ENCODE assay signal across 31 mouse cellular contexts in the genomic region with DNA sequence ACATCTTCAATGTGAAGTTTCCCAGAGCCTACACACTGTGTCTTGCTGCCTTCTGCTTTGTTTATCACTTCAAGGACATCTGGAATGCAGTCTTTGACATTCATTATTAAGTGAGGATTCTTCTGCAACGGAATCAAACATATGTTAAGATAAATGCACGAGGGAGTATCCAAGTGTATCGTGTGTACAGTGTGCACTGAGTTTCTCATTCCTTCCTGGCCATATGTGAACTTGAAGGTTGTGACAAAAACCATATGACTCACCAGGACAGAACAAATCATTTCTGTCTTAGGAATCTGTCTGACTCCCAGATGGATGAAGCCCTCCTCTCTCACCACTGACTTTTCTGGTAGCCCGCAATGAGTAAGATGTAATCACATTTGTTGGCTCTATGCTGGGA. TPM values are rescaled to one million over a fixed set of nuclear protein-coding genes. Genes with fewer than 3 reads are reported as not detected.
DNase-seq lines count a peak whose midpoint lies in the region; ATAC-seq lines count a peak whose summit lies in the region.
"Had no signal": no experiment of that assay in that cellular context is flagged by ENCODE, and none has a peak within 500 bp of the region (broad histone marks: within the 10 kb centered on the region; RNA-seq: fewer than 3 reads in every experiment).

No protein-coding gene starts in this region.

- no peaks in the 10 kb centered on the region for H3K4me1 ChIP-seq in embryonic facial prominence, embryonic 14.5 days (ENCODE audit: control insufficient read depth, insufficient read depth, low read length)
- H3K4me1 ChIP-seq in embryonic facial prominence, embryonic 10.5 days: no peaks in the 10 kb centered on the region
- H3K4me1 ChIP-seq in intestine, embryonic 15.5 days (replicated peaks): no peaks in the 10 kb centered on the region
- H3K4me1 ChIP-seq: embryonic facial prominence, embryonic 12.5 days; forebrain, embryonic 10.5 days; forebrain, embryonic 13.5 days; heart, embryonic 10.5 days; heart, embryonic 13.5 days had no signal

- H3K36me3 ChIP-seq in embryonic facial prominence, embryonic 14.5 days (ENCODE audit: control insufficient read depth, insufficient read depth, low read length): no peaks in the 10 kb centered on the region
- no peaks in the 10 kb centered on the region for H3K36me3 ChIP-seq in embryonic facial prominence, embryonic 10.5 days (replicated peaks)
- H3K36me3 ChIP-seq in intestine, embryonic 15.5 days: no peaks in the 10 kb centered on the region
- H3K36me3 ChIP-seq: embryonic facial prominence, embryonic 12.5 days; forebrain, embryonic 10.5 days; G1E; heart, embryonic 10.5 days had no signal

- no peak overlapping the region for H3K9ac ChIP-seq in embryonic facial prominence, embryonic 14.5 days (ENCODE audit: low read depth, low read length)
- H3K9ac ChIP-seq in intestine, embryonic 15.5 days: no peak overlapping the region
- H3K9ac ChIP-seq: embryonic facial prominence, embryonic 12.5 days; forebrain, embryonic 13.5 days; heart, embryonic 13.5 days; hindbrain, embryonic 14.5 days had no signal

- 62% methylated on average over 4 of the region's 4 CpGs for WGBS in embryonic facial prominence, embryonic 14.5 days
- WGBS in embryonic facial prominence, embryonic 10.5 days: 88% methylated on average over 4 of the region's 4 CpGs
- 41% methylated on average over 4 of the region's 4 CpGs for WGBS in intestine, embryonic 15.5 days

- H3K27me3 ChIP-seq in embryonic facial prominence, embryonic 14.5 days (replicated peaks; ENCODE audit: control insufficient read depth, insufficient read depth, low read length): no peaks in the 10 kb centered on the region
- H3K27me3 ChIP-seq in embryonic facial prominence, embryonic 10.5 days (replicated peaks; ENCODE audit: low read depth, poor library complexity, severe bottlenecking): no peaks in the 10 kb centered on the region
- no peaks in the 10 kb centered on the region for H3K27me3 ChIP-seq in intestine, embryonic 15.5 days (replicated peaks)
- H3K27me3 ChIP-seq: CH12.LX; embryonic facial prominence, embryonic 12.5 days; forebrain, embryonic 13.5 days; heart, embryonic 13.5 days had no signal

- H3K4me2 ChIP-seq in embryonic facial prominence, embryonic 14.5 days (ENCODE audit: low read depth, low read length): no peak overlapping the region; the same call in 1 of the 2 replicates
- H3K4me2 ChIP-seq in intestine, embryonic 15.5 days (replicated peaks): no peak overlapping the region
- H3K4me2 ChIP-seq: embryonic facial prominence, embryonic 12.5 days; forebrain, embryonic 13.5 days; heart, embryonic 13.5 days; hindbrain, embryonic 14.5 days had no signal

- ATAC-seq in embryonic facial prominence, embryonic 14.5 days (ENCODE audit: low read depth): no peak
- peak; percentile 39; the same call in 1 of the 2 replicates for ATAC-seq in intestine, embryonic 15.5 days
- ATAC-seq in erythroid progenitor cell, adult 5-6 weeks (replicated peaks; ENCODE audit: low FRiP score, poor library complexity, severe bottlenecking): no peak
- ATAC-seq: forebrain, embryonic 13.5 days; forebrain, embryonic 16.5 days; hindbrain, postnatal 0 days; inflammation-experienced regulatory T-cells, adult 6 months had no signal

- H3K27ac ChIP-seq in embryonic facial prominence, embryonic 14.5 days (replicated peaks; ENCODE audit: low read depth, low read length): no peak overlapping the region
- H3K27ac ChIP-seq in embryonic facial prominence, embryonic 10.5 days (replicated peaks): no peak overlapping the region
- H3K27ac ChIP-seq in intestine, embryonic 15.5 days: no peak overlapping the region
- H3K27ac ChIP-seq: embryonic facial prominence, embryonic 12.5 days; forebrain, embryonic 10.5 days; forebrain, embryonic 13.5 days; heart, embryonic 10.5 days; heart, embryonic 13.5 days; hindbrain, embryonic 14.5 days; hindbrain, postnatal 0 days had no signal

- peak; percentile 42 for DNase-seq in embryonic facial prominence, embryonic 14.5 days (ENCODE audit: low spot score)
- no peak for DNase-seq in embryonic facial prominence, embryonic 10.5 days (ENCODE audit: low spot score)
- DNase-seq in layer of hippocampus, adult 18-20 months (ENCODE audit: low spot score in 2 of 2): peak; percentile 17 to 57
- DNase-seq in layer of hippocampus, postnatal 10 days (ENCODE audit: low spot score in 2 of 2): no peak
- DNase-seq in 3T3-L1 (ENCODE audit: low read depth, low spot score): peak; percentile 28
- DNase-seq in gastrocnemius, postnatal 14 days: no peak
- DNase-seq: adrenal gland, postnatal 14 days; B cell, adult 2 months; cerebellum, adult 11-12 months; cerebellum, adult 8-10 months; cerebellum, postnatal 10 days; cerebellum, postnatal 36 days; embryo, embryonic 11 days; gastrocnemius, postnatal 10 days; heart, adult 18-20 months; heart, postnatal 14 days; heart, postnatal 4 days had no signal

- no peak overlapping the region for H3K4me3 ChIP-seq in embryonic facial prominence, embryonic 14.5 days (ENCODE audit: low read depth, low read length)
- H3K4me3 ChIP-seq in embryonic facial prominence, embryonic 10.5 days: no peak overlapping the region
- no peak overlapping the region for H3K4me3 ChIP-seq in intestine, embryonic 15.5 days (replicated peaks)
- H3K4me3 ChIP-seq: embryonic facial prominence, embryonic 12.5 days; erythroblast, embryonic 14.5 days; forebrain, embryonic 10.5 days; forebrain, embryonic 13.5 days; heart, embryonic 10.5 days; heart, embryonic 13.5 days had no signal

- H3K9me3 ChIP-seq in embryonic facial prominence, embryonic 14.5 days (ENCODE audit: control insufficient read depth, low read length): peaks cover 15% of the 10 kb centered on the region; the same call in 1 of the 2 replicates
- peaks cover 4% of the 10 kb centered on the region; the same call in 1 of the 2 replicates for H3K9me3 ChIP-seq in embryonic facial prominence, embryonic 10.5 days
- H3K9me3 ChIP-seq in intestine, embryonic 15.5 days: no peaks in the 10 kb centered on the region
- H3K9me3 ChIP-seq: embryonic facial prominence, embryonic 12.5 days; G1E; heart, embryonic 10.5 days had no signal

- intact Hi-C loops in gastrocnemius, postnatal 14 days (cut with DNase I; ENCODE audit: low total_unique reads): no loop called here

RNA-seq across cellular contexts. Expression of a gene that starts 59.0 kb away (rescaled TPM):
- polyA plus RNA-seq in embryonic facial prominence, embryonic 14.5 days (2014; fragmentation: Nextera tagmentation; extraction: Ambion mirVana): 1.5 and 1.9 TPM in 2 replicates
- polyA plus RNA-seq in embryonic facial prominence, embryonic 10.5 days (2016; fragmentation: Nextera tagmentation; extraction: Ambion mirVana): 0.35 and 0.36 TPM in 2 replicates
- total RNA-seq in layer of hippocampus, adult 18-20 months (2021): 1 to 10 TPM; 2.9 to 4.5 TPM
- 1 to 10 TPM; 5.6 to 6.0 TPM for total RNA-seq in layer of hippocampus, postnatal 10 days (2021)
- polyA plus RNA-seq in intestine, embryonic 15.5 days (2015; fragmentation: Nextera tagmentation; extraction: Ambion mirVana): 1.2 and 1.6 TPM in 2 replicates
- 1 to 10 TPM; 4.2 to 5.9 TPM for total RNA-seq in gastrocnemius, postnatal 14 days (2021)
- not detected in 2 replicates for total RNA-seq in erythroid progenitor cell, adult 5-6 weeks (2015; ENCODE audit: low replicate concordance)
- total RNA-seq in erythroid progenitor cell, adult 5-6 weeks (2017; ENCODE audit: low replicate concordance): 0.26 TPM in 1 of 2 replicates, not detected in the other
- total RNA-seq: CH12.LX had no signal
- polyA plus RNA-seq: erythroblast, embryonic 14.5 days; G1E had no signal

Comparison
In these comparisons a context has a peak if more than half of its experiments do, and no peak if none do; other contexts are left out.
1. DNase-seq: peak in embryonic facial prominence, embryonic 14.5 days (single experiment), layer of hippocampus, adult 18-20 months (2 of 2) and 3T3-L1 (single experiment); none in embryonic facial prominence, embryonic 10.5 days (single experiment), layer of hippocampus, postnatal 10 days (0 of 2) and gastrocnemius, postnatal 14 days (single experiment).